Mouse (Mus musculus) heart, adult 11 months (tissue): ENCODE measurements around the gene Bmp10.

ENCODE experiments used
- DNase-seq: peaks from one replicate; pipeline ENCODE4 v3.0.0; 2022

Bmp10 gene

DNA sequence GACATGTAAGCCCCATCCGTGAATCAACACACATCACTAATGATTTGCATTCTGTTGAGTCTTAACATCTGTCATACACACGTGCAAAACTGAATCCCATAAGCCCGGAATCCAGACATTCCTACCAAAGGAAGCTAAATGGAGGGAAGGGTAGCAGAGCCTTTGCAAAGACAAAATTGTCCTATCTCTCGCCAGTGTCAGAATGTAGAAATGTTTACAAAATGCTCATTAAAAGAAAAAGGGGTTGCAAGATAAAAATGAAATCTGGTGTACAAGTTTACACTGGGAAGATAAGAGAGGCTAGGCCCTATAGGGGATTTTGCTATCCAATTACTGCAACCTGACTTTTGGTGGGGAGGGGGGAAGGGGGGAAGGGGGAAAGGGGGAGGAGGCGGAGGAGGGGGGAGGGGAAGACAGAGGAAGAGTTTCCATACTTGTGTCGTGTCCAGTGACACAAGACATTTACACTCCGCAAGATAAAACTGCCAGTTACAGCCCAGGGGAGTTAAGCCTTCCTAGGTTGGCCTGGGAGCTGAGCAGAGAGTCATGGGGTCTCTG lies at the start of gene Bmp10:
Gene Bmp10, plus strand, starts transcription at position 508 of the 558 bp plus-strand sequence.
- DNase-seq = no peak

DNA sequence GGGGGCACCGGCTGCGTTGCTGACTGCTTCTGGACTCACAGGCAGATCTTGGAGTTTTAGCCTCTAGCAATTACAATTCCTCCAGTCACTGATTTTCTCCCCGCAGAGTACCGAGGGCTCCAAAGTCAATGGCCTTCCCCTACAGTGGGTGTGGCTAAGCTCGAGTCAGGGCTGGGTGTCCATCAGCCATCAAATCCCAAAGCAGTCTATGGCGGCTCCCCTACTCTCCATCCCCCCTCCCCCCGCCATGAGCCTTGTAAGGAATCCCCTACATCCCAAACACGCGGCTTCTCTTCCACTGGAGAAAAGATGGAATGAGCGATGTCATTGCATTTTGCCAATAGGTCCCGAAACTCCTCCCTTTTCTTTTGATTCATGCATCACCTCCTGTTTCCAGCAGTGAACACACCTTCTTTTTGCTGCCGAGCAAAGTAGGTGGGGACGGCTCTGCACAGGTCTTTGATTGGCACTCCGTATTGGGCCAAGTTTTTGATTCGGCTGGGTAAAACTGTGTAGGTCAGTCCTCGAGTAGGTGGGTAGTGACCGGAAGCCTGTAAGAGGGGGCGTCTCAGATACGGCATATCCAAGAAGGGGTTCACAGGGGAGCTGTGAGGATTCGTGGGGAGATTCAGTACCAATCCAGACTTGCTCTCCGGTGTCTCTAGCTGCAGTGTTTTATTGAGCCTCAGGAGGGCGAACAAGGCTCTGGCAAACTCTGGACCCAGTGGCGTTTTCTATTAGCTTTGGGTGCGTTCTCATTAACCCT lies 44.7 kb upstream of the Bmp10 start:
- DNase-seq = no peak

DNA sequence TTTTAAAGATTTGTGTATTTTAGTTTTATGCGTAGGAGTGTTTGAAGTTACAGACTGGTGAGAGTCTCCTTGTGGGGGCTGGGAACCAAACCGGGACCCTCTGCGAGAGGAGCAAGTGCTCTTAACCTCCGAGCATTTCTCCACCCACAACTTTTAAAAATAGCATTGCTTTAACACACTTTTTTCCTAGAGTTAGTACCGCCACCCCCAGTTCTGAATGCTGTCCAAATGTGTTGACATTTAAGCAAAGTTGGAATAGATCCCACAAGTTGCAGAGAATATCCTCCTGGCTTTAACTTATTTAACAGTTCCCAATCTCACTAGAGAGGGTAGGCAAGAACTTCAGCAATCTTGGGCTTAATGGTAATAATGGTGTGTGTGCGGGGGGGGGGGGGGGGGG lies 44.0 kb upstream of the Bmp10 start:
- DNase-seq = no peak

DNA sequence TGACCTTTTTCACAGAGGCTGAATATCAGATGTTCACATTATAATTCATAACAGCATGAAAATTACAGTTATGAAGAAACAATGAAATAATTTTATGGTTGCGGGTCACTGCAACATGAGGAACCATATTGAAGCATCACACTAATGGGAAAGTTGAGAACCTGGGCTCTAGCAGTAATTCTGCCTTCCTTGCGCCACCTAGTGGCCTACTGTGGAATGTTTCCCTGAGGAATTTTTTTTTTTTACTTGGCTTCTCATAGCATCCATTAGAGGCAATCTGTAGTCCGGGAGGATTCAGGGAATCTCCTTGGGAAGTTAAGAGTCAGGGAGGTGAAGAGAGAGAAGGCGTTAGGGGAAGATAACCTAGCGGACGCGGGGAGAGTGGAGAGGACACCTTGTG lies 42.6 kb upstream of the Bmp10 start:
- DNase-seq = no peak

DNA sequence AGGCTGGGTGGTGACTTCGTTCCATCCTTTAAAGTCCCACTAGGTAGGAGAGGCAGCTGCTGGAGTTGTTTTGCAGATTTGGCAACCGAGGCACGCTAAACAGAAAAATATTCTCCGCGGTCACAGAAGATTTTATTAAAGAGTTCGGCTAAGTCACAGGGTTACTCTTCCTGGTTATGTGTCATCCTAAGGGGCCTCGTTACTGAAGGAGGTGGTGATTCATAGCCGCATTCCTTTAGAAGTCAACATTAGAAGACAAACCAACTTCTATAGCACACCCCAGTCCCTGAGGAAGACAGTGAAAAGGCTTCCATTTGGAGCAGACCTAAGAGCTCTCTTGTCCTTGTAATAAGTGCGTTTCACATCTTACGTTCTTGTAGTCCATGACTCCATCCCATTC lies 42.1 kb upstream of the Bmp10 start:
- no peak for DNase-seq

DNA sequence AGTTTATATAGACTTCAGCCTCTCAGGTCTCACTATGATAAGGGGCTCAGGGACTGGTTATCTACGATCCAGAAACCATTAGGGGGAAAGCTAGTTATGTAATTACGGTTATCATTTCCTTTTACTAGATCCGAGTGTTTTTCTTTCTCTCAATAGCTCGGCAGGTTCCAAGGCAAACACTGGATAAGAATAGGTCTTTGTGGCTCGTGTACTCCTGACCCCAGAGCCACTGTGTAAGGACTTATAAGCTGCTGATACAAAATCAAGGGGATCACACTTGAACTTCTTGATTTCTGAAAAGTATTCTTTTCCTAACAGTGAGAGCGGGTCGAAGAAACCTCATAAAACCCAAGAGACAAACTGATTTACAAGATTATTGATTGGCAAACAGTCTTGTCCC lies 39.9 kb upstream of the Bmp10 start, which contains the start of gene Gkn3:
Gene Gkn3, minus strand, starts transcription at position 59 of the 400 bp plus-strand sequence.
- no peak for DNase-seq

DNA sequence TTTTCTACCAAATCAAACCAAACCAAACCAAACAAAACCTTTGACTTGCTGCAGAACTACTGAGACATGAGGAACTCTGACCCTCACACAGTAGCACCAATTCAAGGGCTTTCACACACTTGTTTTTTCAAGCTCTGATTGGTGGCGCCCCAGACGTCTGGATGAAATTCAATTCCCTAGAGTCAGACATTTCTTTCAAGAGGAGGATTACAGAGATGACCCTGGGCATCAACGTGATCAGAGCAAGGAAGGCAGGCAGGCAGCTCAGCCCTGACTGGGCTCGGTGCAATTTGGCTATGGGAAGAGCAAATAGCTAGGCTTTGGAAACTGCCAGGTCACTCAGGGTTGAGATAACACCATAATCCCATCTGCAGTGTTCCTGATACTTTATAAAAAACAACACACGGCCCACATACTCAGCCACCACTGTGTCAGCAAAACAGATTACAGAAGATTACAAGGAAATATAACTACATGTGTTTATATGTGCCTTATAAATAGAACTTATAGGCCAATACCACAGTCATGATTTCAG lies 39.3 kb upstream of the Bmp10 start:
- no peak for DNase-seq

DNA sequence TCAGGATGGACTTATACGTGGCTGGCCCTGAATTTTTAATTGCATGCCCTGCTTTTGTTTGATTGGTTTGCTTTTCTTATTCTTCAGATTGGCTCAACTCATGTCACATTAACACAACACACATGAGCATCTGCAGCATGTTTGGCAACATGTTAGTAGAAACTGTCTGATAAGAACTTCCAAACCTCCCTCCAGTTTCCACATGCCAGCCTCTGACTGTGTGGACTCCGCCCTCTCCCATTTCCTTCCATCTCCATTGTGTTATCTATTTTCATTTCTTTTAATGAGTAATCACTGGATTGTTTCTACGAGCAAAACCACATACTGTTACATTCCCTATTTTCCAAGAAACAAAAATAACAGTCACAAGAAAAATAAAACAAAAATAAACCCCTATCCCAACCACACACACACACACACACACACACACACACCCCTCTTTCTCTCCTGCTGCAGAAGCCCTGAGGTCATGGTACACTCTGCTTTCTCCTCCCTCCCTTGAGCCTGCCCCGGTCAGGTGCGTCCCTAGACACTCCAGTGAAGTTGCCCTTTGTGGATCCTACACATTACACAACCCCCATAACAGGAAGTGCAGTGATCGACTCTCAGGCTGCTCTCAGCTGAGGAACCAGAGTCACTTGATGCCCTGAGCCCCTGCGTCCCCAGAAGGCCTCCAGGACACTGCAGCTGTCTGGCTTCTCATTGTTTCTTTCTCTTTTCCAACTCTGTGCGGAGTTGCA lies 35.2 kb upstream of the Bmp10 start:
- no peak for DNase-seq

DNA sequence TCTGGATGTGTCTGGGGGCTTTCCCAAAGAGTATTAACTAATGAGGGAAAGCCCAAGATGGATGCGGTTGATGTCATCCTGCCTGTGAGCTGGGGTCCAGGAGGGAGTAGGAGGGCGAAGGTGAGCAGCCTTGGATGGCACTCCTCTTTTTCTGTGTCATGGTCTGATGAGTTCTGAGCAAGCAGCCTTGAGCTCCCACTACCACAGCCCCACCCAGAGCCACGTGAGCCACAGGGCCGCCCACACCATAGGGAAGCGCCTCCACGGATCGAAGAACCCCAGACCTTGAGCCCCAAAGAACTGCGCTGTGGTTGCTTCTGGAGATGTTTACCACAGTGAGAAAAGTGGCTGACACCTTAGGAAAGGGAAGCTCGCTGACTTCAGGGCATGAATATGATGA lies 34.0 kb upstream of the Bmp10 start:
- no peak for DNase-seq

DNA sequence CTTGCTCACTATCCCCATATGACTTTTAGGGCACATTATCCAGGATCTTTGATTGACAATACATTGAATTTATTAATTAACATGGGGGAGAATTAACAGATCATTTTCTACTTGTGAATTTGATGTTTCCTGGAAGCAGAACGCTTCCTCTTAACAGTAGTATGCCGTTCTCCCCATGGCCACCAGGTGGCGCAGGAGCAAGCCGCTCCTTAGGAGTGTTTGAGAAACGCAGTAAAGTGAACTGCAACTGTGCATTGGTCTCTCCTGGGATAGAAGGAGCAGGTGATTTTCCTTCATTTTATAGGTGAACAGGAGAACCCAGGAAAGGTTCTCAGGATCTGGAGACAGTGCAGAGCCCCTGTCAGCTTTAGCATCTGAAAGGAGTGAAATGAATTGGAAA lies 29.7 kb upstream of the Bmp10 start:
- no peak for DNase-seq

DNA sequence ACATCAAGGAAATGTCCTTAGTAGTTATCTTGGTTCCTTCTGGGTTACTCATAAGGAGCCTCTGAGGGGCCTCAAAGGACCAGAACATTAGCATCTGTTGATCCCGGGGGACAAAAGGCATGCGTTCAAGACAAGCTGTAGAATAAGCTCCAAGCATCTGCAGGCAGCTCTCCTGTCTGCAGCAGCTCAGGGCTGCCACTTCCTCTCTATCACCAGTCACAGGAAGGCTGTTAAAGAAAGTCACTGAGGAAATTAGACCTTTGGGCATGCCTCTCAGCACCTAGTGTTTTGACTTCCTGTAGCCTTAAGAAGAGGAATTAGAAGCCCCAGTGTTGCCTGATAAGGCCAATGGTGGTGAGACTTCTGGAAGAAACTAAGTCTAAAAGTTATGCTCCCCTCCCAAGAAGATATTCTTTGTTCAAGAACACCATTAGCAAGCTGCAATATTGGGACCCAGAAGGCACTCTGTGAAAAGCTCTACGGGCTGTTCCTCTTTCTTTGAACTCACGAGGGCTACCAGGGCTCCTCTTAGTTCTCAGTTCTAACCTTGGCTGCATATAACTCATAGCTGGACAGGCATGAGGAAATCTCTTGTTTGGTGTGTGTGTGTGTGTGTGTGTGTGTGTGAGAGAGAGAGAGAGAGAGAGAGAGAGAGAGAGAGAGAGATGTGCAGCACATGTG lies 28.8 kb upstream of the Bmp10 start:
- no peak for DNase-seq

DNA sequence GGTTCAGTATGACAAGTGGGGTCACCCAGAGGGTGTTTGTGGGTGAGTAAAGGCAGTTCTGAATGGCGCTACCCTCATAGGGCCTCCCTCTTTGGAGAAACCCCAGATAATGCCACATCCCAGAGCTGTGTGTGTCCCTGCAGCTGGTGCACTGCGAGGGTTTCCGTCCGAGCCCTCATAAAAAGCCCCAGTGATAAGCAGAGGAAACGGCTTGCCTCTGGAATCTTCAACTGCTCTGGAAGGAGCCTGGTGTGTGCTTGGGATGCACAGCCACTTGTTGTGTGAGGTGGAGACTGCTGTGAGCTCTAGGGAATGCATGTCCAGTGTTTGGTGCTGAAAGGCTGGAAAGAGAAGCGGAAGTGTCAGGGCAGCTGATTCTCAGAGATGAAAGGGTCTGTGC lies 27.3 kb upstream of the Bmp10 start:
- DNase-seq = no peak

DNA sequence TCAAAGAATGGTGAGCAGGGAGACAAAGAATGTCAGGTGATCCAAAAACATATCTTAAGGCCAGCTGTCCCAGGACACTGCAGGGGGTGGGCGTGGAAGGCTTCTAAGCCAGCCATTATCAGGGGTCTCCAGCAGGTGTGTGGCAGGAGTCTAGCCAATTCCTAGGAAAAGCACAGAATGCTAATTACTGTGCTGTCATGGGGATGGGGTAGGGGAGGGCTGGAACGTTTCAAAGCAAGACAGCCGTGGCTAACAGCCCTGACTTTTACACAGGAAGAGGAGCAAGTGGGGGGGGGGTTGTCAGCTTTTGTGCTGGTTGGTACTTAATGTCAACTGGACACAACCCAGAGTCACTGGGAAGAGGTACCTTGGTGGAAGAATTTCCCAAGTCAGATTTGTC lies 16.8 kb upstream of the Bmp10 start:
- DNase-seq = no peak

DNA sequence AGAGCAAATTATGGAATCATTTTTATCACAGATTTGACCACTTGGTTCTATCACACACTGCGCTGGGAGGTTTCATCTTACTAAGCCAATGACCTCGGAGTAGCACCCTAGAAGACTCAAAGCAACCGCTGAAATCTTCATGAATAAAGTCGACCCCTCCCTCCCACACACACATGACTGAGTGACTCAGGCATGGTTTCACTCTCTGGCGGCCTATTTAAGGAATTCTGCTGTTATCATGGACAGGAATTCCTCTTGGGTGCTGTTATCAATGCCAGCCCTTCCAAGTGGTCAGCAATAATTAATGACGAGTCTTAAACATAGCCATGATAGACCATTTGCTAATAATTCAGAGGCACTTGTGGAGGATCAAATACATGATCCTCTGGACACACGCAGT lies 6.5 kb upstream of the Bmp10 start:
- DNase-seq = peak; percentile 86

DNA sequence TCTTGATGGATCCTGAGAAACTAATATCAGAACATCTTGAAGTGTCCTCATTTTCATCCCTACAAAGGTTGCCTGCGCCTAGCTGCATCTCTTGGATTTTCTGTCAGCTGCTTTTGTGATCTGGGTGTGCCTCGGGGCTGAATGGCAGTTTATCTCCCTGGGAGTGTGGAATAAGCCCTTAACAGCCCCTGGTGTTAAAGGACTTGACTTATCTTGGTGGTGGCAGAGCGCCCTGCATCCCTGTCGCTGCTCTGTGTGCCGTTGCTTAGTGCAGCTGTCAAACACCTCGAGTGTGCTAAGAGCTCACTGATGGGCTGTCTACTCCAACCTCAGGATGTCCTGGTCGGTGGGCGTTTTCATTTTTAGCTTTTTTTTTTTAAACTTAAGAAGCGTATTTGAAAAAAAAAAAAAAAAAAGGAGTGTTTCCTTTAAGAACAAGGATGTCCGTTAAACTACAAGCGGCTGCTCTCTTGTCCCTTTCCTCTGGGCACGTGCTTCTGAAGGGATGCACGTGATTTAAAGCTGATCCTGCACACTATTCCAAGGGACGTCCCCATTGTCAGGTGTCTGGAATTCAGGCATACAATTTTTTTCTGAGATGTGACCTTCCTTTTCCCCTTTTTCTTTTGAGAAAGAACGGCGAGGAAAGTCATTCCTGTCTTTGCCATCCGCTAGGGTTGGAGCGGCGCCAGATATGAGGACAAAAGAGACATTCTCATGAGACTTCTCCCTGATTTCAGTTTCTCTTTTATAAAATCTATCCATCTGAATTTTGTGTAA lies 4.6 kb upstream of the Bmp10 start:
- DNase-seq = peak; percentile 85

DNA sequence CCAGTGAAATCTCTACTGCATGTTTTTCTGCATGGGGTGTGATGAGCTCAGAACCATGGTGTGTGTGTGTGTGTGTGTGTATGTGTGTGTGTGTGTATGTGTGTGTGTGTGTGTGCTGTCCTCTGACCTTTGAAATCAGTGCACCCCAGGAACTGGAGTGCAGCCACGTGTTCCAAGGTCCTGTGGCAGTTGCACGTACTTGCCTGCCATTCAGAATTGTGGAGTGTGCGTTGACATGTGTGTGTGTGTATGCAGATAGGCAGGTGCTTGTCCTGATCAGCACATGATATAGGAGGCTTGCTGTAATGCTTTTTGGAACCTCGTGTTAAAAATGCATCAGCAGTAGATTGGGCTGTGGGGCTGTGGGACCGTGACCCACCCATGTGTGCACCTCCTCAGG lies 1.8 kb upstream of the Bmp10 start:
- DNase-seq = peak; percentile 56

DNA sequence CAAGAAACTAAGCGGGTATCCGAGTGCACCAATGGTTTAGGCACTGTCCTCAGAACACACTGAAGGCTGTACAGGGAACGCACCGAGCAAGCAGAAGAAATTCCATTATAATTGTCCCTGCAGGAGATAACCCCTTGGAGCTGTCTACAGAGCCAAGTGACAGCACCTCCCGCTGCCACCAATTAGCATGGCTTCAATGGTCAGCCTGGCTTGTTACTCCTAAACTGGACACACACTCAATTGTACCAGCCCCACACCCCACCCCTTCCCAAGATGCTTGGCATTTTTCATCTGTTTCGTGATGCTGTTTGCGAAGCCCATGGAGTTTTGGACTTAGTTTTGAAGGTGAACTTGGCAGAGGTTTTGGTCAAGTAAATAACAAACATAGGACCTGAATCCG lies 1.2 kb upstream of the Bmp10 start:
- DNase-seq = peak; percentile 64

DNA sequence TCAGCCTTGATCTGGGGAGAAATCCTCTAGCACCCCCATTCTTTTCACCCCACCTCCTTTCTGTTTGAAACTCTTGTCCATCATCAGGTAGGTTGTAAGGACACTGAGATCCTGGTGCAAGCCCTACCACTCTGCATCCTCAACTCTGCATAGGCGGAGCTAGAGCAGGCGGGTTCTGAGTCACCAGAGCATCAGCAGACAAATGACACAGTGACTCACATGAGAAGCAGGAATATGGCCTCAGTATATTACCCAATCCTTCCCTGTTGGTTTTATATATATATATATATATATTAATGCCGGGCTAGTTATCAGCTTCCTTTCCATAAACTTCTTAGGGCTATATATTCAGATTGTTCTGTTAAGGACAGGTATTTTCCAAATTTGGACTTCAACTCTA lies 7.0 kb downstream of the Bmp10 start:
- DNase-seq = peak; percentile 29

DNA sequence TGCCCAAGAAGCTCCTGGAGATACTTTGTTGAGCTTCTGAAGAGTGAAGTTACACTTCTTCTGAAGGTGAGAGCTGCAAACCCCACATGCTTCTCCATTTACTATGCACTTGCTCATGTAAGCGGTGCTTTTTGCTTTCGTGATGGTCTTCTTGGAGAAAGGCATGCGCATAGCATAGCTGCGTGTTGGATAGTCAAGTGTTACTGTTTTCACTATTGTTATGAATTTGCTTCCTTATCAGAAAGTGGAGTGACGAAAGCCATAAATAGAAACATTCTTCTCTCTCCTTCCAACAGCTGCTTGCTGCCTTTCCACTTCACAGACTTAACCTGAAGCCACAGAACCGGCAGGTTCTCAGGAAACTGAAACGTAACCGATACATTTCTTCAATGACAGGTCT lies 8.0 kb downstream of the Bmp10 start:
- DNase-seq = peak; percentile 62

DNA sequence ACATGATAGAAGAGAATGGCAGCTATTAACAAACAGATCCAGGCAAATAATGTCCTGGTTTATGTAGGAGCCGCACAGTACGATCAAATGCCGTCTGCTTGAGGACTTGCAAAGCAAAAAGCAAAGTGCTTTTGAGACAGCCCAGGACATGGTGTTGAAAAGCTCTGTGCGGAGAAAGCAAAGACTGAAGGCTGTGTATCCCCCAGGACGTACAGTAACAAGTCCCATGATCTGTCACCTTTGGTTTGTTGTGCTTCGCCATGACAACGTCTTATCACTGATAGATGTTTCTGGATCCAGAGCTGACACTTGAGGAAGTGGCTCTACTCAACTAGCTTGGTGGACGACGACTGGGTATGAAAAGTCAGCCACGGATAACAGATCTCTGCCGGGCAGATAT lies 14.5 kb downstream of the Bmp10 start:
- no peak for DNase-seq

DNA sequence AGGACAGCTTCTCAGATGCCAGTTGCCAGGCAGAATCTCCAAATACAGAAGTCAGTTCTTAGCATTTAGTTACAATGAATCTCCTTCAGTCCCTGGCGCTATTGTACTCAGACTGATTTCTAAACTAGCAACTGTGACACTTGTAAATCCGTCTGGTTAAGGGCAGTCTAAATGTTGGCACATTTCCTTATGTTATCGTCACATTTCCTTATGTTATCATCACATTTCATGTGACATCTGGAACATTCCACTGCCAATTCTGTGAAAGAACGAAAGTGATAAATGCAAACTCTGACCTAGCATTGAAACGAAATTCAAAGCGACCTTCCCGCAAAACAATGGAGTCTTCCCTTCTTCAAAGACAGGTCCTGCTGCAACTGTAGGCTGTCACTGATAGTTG lies 16.4 kb downstream of the Bmp10 start:
- no peak for DNase-seq

DNA sequence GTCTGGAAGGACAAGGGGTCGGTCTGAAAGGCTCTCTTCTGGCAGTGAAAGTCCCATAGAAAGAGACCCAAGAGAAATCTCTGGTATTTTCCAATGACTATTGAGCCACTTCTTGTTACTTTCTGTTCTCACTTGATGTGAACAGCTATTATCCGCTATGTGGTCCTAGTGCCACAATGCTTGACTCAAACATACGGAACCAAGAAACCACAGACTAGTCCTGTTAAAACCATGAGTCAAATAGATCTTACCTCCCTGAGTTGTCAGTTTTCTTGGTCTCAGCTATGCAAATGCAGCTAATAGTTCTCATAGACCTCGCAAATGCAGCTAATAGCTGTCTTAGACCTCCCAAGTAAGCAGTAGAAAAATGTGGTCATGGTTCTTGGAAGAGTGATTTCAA lies 18.4 kb downstream of the Bmp10 start:
- DNase-seq = no peak

DNA sequence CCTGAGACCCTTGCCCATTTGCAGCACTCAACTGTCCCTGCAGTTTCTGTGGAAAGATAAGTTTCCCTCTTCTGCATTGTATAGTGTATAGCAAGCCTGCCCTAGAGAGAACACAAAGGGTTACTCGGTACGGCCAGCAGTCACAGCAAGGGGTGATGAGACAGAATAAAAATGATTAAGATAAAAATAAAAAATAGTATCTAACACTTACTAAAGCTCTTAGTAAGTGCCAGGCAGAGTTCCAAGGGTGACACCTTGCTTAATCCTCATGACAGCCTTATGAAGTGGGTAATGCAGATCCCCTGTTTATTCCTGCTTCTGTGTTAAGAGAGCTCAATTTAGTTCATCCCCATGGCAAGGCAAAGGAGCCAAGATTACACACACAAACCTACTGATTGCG lies 20.7 kb downstream of the Bmp10 start:
- no peak for DNase-seq
